Mouse (Mus musculus): ENCODE data around the gene C1ql3. TPM values are rescaled to one million over a fixed set of nuclear protein-coding genes. Genes with fewer than 3 reads are reported as not detected.

C1ql3 gene
- polyA plus RNA-seq, 1 experiment from 2014 or later: 2.2 TPM

GRCm38 (mm10) chr2:13010460-13011341 lies 905 bp downstream of the C1ql3 start:
- H3K4me3 ChIP-seq (ENCODE audit: low read depth, low read length): peak overlapping the region; percentile 62
- WGBS: under 1% methylated on average over 62 of the region's 75 CpGs

GRCm38 (mm10) chr2:13010030-13010459 lies 1.6 kb downstream of the C1ql3 start:
- Histone ChIP-seq H3K27ac (ENCODE audit: low read length) (0 out of 2 replicates have a peak overlapping the region, but pooled peaks have one; percentile 4), H3K27me3 (ENCODE audit: control insufficient read depth, insufficient read depth, low read depth, low read length) (peaks cover 22% of the 10 kb centered on the region), H3K36me3 (ENCODE audit: control insufficient read depth, insufficient read depth, low read length) (no peaks in the 10 kb centered on the region), H3K9ac (ENCODE audit: low read depth, low read length) (peak overlapping the region; percentile 74), H3K4me1 (ENCODE audit: control insufficient read depth, insufficient read depth, low read length) (peaks cover 19% of the 10 kb centered on the region), H3K4me3 (ENCODE audit: low read depth, low read length) (peak overlapping the region; percentile 62), H3K9me3 (replicated peaks; ENCODE audit: control insufficient read depth, low read length, poor library complexity, severe bottlenecking) (no peaks in the 10 kb centered on the region), H3K4me2 (ENCODE audit: low read length) (peak overlapping the region; percentile 100)
- ATAC-seq: peak; percentile 41
- 2% methylated on average over 31 of the region's 31 CpGs for WGBS

More at GRCm38 (mm10) chr2:13010460-13011341, 905 bp downstream of the C1ql3 start:
- 0 out of 2 replicates have a peak overlapping the region, but pooled peaks have one; percentile 4 for H3K27ac ChIP-seq (ENCODE audit: low read length)
- no peaks in the 10 kb centered on the region for H3K9me3 ChIP-seq (replicated peaks; ENCODE audit: control insufficient read depth, low read length, poor library complexity, severe bottlenecking)
- peaks cover 22% of the 10 kb centered on the region for H3K27me3 ChIP-seq (ENCODE audit: control insufficient read depth, insufficient read depth, low read depth, low read length)
- peak overlapping the region; percentile 100 for H3K4me2 ChIP-seq (ENCODE audit: low read length)
- peak overlapping the region; percentile 74 for H3K9ac ChIP-seq (ENCODE audit: low read depth, low read length)
- peaks cover 19% of the 10 kb centered on the region for H3K4me1 ChIP-seq (ENCODE audit: control insufficient read depth, insufficient read depth, low read length)
- ATAC-seq: peak; percentile 82
- H3K36me3 ChIP-seq (ENCODE audit: control insufficient read depth, insufficient read depth, low read length): no peaks in the 10 kb centered on the region

GRCm38 (mm10) chr2:13009261-13009972 lies 2.2 kb downstream of the C1ql3 start:
- Histone ChIP-seq H3K9ac (ENCODE audit: low read depth, low read length) (peak overlapping the region; percentile 7; the same call in 1 of the 2 replicates), H3K27me3 (ENCODE audit: control insufficient read depth, insufficient read depth, low read depth, low read length) (peaks cover 22% of the 10 kb centered on the region), H3K4me3 (ENCODE audit: low read depth, low read length) (peak overlapping the region; percentile 62), H3K36me3 (ENCODE audit: control insufficient read depth, insufficient read depth, low read length) (no peaks in the 10 kb centered on the region), H3K27ac (ENCODE audit: low read length) (no peak overlapping the region), H3K4me1 (ENCODE audit: control insufficient read depth, insufficient read depth, low read length) (peaks cover 19% of the 10 kb centered on the region), H3K4me2 (ENCODE audit: low read length) (peak overlapping the region; percentile 100), H3K9me3 (replicated peaks; ENCODE audit: control insufficient read depth, low read length, poor library complexity, severe bottlenecking) (no peaks in the 10 kb centered on the region)
- 6% methylated on average over 18 of the region's 18 CpGs for WGBS
- no peak for ATAC-seq

- H3K9ac ChIP-seq (ENCODE audit: low read depth, low read length): no peak overlapping the region
- no peak overlapping the region for H3K4me2 ChIP-seq (ENCODE audit: low read length)
- H3K4me1 ChIP-seq (ENCODE audit: control insufficient read depth, insufficient read depth, low read length): peaks cover 19% of the 10 kb centered on the region
- ATAC-seq: no peak
- no peaks in the 10 kb centered on the region for H3K36me3 ChIP-seq (ENCODE audit: control insufficient read depth, insufficient read depth, low read length)
- H3K27ac ChIP-seq (ENCODE audit: low read length): no peak overlapping the region
- 80% methylated on average over 1 of the region's 1 CpGs for WGBS
- H3K4me3 ChIP-seq (ENCODE audit: low read depth, low read length): no peak overlapping the region
- H3K9me3 ChIP-seq (replicated peaks; ENCODE audit: control insufficient read depth, low read length, poor library complexity, severe bottlenecking): no peaks in the 10 kb centered on the region
- H3K27me3 ChIP-seq (ENCODE audit: control insufficient read depth, insufficient read depth, low read depth, low read length): peaks cover 17% of the 10 kb centered on the region
These were observed 3.2 kb downstream of the C1ql3 start for GRCm38 (mm10) chr2:13008433-13008832.

GRCm38 (mm10) chr2:13000026-13000425 lies 11.6 kb downstream of the C1ql3 start:
- Histone ChIP-seq H3K27ac (ENCODE audit: low read length) (no peak overlapping the region), H3K4me2 (ENCODE audit: low read length) (no peak overlapping the region), H3K27me3 (ENCODE audit: control insufficient read depth, insufficient read depth, low read depth, low read length) (no peaks in the 10 kb centered on the region), H3K9me3 (replicated peaks; ENCODE audit: control insufficient read depth, low read length, poor library complexity, severe bottlenecking) (no peaks in the 10 kb centered on the region), H3K4me3 (ENCODE audit: low read depth, low read length) (no peak overlapping the region), H3K36me3 (ENCODE audit: control insufficient read depth, insufficient read depth, low read length) (no peaks in the 10 kb centered on the region), H3K9ac (ENCODE audit: low read depth, low read length) (no peak overlapping the region), H3K4me1 (ENCODE audit: control insufficient read depth, insufficient read depth, low read length) (no peaks in the 10 kb centered on the region)
- no peak for ATAC-seq
- 64% methylated on average over 2 of the region's 2 CpGs for WGBS

DNA sequence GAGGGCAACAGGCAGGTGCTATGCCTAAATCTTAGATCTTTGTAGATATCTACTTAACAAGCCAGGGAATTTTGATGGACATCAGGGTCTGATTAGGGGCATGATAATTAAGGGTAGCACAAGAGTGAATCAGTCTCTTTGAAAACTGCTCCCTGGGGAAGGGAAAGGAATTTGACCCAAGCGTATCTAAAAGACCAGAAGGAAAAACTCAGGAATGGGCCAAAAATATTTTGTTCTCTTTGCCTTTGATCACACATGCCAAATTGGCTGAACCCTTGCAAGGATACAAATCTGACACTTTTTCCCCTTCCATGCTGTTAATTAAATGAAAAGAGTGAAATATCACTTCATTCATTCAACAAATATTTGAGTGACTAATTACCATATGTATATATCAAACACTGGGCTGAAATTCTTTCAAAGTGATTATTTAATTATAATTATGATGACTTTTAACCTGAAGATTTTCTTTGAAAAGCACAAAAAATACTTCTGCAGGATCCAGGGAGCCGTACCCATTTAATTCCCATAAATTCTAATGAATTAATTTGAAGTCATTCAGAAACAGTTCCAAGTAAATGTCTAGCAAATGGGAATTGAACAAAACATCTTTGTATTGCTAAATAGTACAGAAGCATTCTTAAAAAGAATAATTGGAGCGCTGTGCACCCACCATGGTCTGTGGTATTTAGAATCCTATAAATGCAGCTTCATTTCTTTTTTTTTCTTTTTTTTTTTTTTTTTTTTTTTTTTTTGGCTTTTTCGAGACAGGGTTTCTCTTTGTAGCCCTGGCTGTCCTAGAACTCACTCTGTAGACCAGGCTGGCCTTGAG lies 26.5 kb downstream of the C1ql3 start:
- no peak for ATAC-seq
- no peaks in the 10 kb centered on the region for H3K4me1 ChIP-seq (ENCODE audit: control insufficient read depth, insufficient read depth, low read length)
- no peaks in the 10 kb centered on the region for H3K27me3 ChIP-seq (ENCODE audit: control insufficient read depth, insufficient read depth, low read depth, low read length)
- H3K9me3 ChIP-seq (replicated peaks; ENCODE audit: control insufficient read depth, low read length, poor library complexity, severe bottlenecking): no peaks in the 10 kb centered on the region
- H3K36me3 ChIP-seq (ENCODE audit: control insufficient read depth, insufficient read depth, low read length): no peaks in the 10 kb centered on the region
- no peak overlapping the region for H3K4me3 ChIP-seq (ENCODE audit: low read depth, low read length)
- H3K9ac ChIP-seq (ENCODE audit: low read depth, low read length): no peak overlapping the region
- H3K4me2 ChIP-seq (ENCODE audit: low read length): no peak overlapping the region
- H3K27ac ChIP-seq (ENCODE audit: low read length): no peak overlapping the region
- WGBS: 81% methylated on average over 4 of the region's 4 CpGs

DNA sequence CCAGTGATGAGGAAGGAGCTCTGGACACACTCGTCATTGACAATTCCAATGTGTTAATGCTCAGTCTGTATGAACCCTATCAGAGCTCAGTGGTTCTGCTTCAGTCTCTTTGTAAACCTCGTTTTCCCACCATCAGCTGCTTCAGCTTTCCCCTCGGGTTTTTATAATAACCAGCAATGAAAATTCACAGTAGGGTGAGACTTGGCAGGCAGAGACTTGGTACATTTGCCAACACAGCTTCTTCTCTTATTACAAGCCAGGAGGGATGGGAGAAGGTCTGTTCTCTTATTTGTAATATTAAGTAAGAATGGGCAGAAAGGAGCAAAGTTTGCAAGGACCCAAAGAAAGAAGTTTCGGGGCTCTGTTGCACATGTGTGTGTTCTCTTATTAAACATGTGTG lies 32.8 kb downstream of the C1ql3 start:
- H3K4me2 ChIP-seq (ENCODE audit: low read length): no peak overlapping the region
- H3K9ac ChIP-seq (ENCODE audit: low read depth, low read length): no peak overlapping the region
- H3K27ac ChIP-seq (ENCODE audit: low read length): no peak overlapping the region
- H3K27me3 ChIP-seq (ENCODE audit: control insufficient read depth, insufficient read depth, low read depth, low read length): no peaks in the 10 kb centered on the region
- H3K4me3 ChIP-seq (ENCODE audit: low read depth, low read length): no peak overlapping the region
- no peaks in the 10 kb centered on the region for H3K9me3 ChIP-seq (replicated peaks; ENCODE audit: control insufficient read depth, low read length, poor library complexity, severe bottlenecking)
- 71% methylated on average over 4 of the region's 4 CpGs for WGBS
- ATAC-seq: no peak
- H3K36me3 ChIP-seq (ENCODE audit: control insufficient read depth, insufficient read depth, low read length): no peaks in the 10 kb centered on the region
- no peaks in the 10 kb centered on the region for H3K4me1 ChIP-seq (ENCODE audit: control insufficient read depth, insufficient read depth, low read length)

GRCm38 (mm10) chr2:12977367-12977766 lies 34.2 kb downstream of the C1ql3 start:
- Histone ChIP-seq H3K4me3 (ENCODE audit: low read depth, low read length) (no peak overlapping the region), H3K27ac (ENCODE audit: low read length) (no peak overlapping the region), H3K4me1 (ENCODE audit: control insufficient read depth, insufficient read depth, low read length) (no peaks in the 10 kb centered on the region), H3K9ac (ENCODE audit: low read depth, low read length) (no peak overlapping the region), H3K27me3 (ENCODE audit: control insufficient read depth, insufficient read depth, low read depth, low read length) (no peaks in the 10 kb centered on the region), H3K9me3 (replicated peaks; ENCODE audit: control insufficient read depth, low read length, poor library complexity, severe bottlenecking) (no peaks in the 10 kb centered on the region), H3K36me3 (ENCODE audit: control insufficient read depth, insufficient read depth, low read length) (no peaks in the 10 kb centered on the region), H3K4me2 (ENCODE audit: low read length) (no peak overlapping the region)
- 92% methylated on average over 7 of the region's 7 CpGs for WGBS
- no peak for ATAC-seq

All from midbrain, embryonic 16.5 days (tissue).